Mouse (Mus musculus) intestine, postnatal 0 days (tissue): ENCODE measurements at regions not wholly inside any gene's neighbourhood (a gene's known extent, or its start where the extent isn't known, plus 50 kb on each side); places are given as distances from the start of the nearest gene placed in this dataset.

ENCODE experiments used
- ATAC-seq: fragments of 200-750 bp; cut with Nextera tagmentation; 2 replicates; pipeline ENCODE4 v1.8.0; 2017; ENCODE audit warnings: mild to moderate bottlenecking, moderate TSS enrichment, moderate library complexity
- H3K27ac ChIP-seq: fragments of 300-500 bp; sonication (generic); 2 replicates; pipeline ENCODE4 v1.5.1; 2014; ENCODE audit warnings: mild to moderate bottlenecking, low read depth, low read length, moderate library complexity
- H3K27me3 ChIP-seq: fragments of 300-500 bp; sonication (generic); replicated peaks from 2 replicates; pipeline ENCODE4 v1.6.1; 2014; ENCODE audit warnings: low read length, mixed read lengths; ENCODE audit not compliant: control insufficient read depth, insufficient read depth
- H3K36me3 ChIP-seq: fragments of 300-500 bp; sonication (generic); 2 replicates; pipeline ENCODE4 v1.6.1; 2014; ENCODE audit warnings: mild to moderate bottlenecking, moderate library complexity; ENCODE audit not compliant: control insufficient read depth, insufficient read depth
- H3K4me1 ChIP-seq: fragments of 300-500 bp; sonication (generic); replicated peaks from 2 replicates; pipeline ENCODE4 v1.6.1; 2014; ENCODE audit warnings: antibody characterized with exemption, low read length, mixed read lengths; ENCODE audit not compliant: control insufficient read depth, insufficient read depth
- H3K4me2 ChIP-seq: fragments of 300-500 bp; sonication (generic); replicated peaks from 2 replicates; pipeline ENCODE4 v1.6.1; 2014; ENCODE audit warnings: low read depth, mild to moderate bottlenecking, moderate library complexity
- H3K4me3 ChIP-seq: fragments of 300-500 bp; sonication (generic); 2 replicates; pipeline ENCODE4 v1.5.1; 2014; ENCODE audit warnings: low read depth, low read length
- H3K9ac ChIP-seq: fragments of 300-500 bp; sonication (generic); 2 replicates; pipeline ENCODE4 v1.6.1; 2014; ENCODE audit warnings: mild to moderate bottlenecking, low read depth, low read length
- H3K9me3 ChIP-seq: fragments of 300-500 bp; sonication (generic); 2 replicates; pipeline ENCODE4 v1.6.1; 2016; ENCODE audit warnings: mixed run types; ENCODE audit not compliant: control insufficient read depth
- CTCF ChIP-seq: sonication (generic); IDR thresholded peaks from 2 replicates; pipeline ENCODE4 v1.5.1; 2016; ENCODE audit warnings: low read depth, mild to moderate bottlenecking, control low read depth, antibody characterized with exemption, moderate library complexity
- WGBS: fragments of 180-500 bp; shearing (Covaris S2); extraction: QIAGEN DNeasy Blood & Tissue Kit; methylation state at CpG from one replicate; pipeline ENCODE4 v1.1.7; 2014; 5-methylcytosine and 5-hydroxymethylcytosine counted together

GRCm38 (mm10) chr12:15932067-15932466, 115.3 kb upstream of the Trib2 start:
- H3K4me2 ChIP-seq: no peak overlapping the region
- no peak for TF ChIP-seq CTCF
- no peaks in the 10 kb centered on the region for H3K27me3 ChIP-seq
- no peaks in the 10 kb centered on the region for H3K36me3 ChIP-seq
- no peaks in the 10 kb centered on the region for H3K9me3 ChIP-seq
- WGBS: 83% methylated on average over 4 of the region's 4 CpGs
- ATAC-seq: no peak
- no peak overlapping the region for H3K4me3 ChIP-seq
- no peaks in the 10 kb centered on the region for H3K4me1 ChIP-seq
- no peak overlapping the region for H3K27ac ChIP-seq
- H3K9ac ChIP-seq: no peak overlapping the region

GRCm38 (mm10) chr12:15931535-15931934, 114.8 kb upstream of the Trib2 start:
- Histone ChIP-seq H3K36me3 (no peaks in the 10 kb centered on the region), H3K9ac (no peak overlapping the region), H3K4me2 (no peak overlapping the region), H3K4me3 (no peak overlapping the region), H3K27ac (no peak overlapping the region), H3K27me3 (no peaks in the 10 kb centered on the region), H3K9me3 (no peaks in the 10 kb centered on the region), H3K4me1 (no peaks in the 10 kb centered on the region)
- no peak for ATAC-seq
- TF ChIP-seq CTCF: no peak
- WGBS: 89% methylated on average over 4 of the region's 4 CpGs

- H3K27ac ChIP-seq: no peak overlapping the region
- WGBS: 92% methylated on average over 3 of the region's 3 CpGs
- H3K9ac ChIP-seq: no peak overlapping the region
- H3K27me3 ChIP-seq: no peaks in the 10 kb centered on the region
- no peak overlapping the region for H3K4me2 ChIP-seq
- no peak for TF ChIP-seq CTCF
- H3K36me3 ChIP-seq: no peaks in the 10 kb centered on the region
- H3K4me1 ChIP-seq: no peaks in the 10 kb centered on the region
- no peaks in the 10 kb centered on the region for H3K9me3 ChIP-seq
- ATAC-seq: no peak
- H3K4me3 ChIP-seq: no peak overlapping the region
Observed at GRCm38 (mm10) chr12:15930155-15930554, 113.4 kb upstream of the Trib2 start.

GRCm38 (mm10) chr12:15929541-15929940, 112.8 kb upstream of the Trib2 start:
- Histone ChIP-seq H3K9ac (no peak overlapping the region), H3K9me3 (no peaks in the 10 kb centered on the region), H3K4me1 (no peaks in the 10 kb centered on the region), H3K27ac (no peak overlapping the region), H3K27me3 (no peaks in the 10 kb centered on the region), H3K4me3 (no peak overlapping the region), H3K36me3 (no peaks in the 10 kb centered on the region), H3K4me2 (no peak overlapping the region)
- no peak for ATAC-seq
- 63% methylated on average over 1 of the region's 1 CpGs for WGBS
- no peak for TF ChIP-seq CTCF

GRCm38 (mm10) chr12:15918291-15918690, 101.6 kb upstream of the Trib2 start:
- ATAC-seq: no peak
- Histone ChIP-seq H3K4me3 (no peak overlapping the region), H3K36me3 (no peaks in the 10 kb centered on the region), H3K27ac (no peak overlapping the region), H3K4me2 (no peak overlapping the region), H3K9me3 (no peaks in the 10 kb centered on the region), H3K27me3 (no peaks in the 10 kb centered on the region), H3K9ac (no peak overlapping the region), H3K4me1 (no peaks in the 10 kb centered on the region)
- no peak for TF ChIP-seq CTCF
- WGBS: 64% methylated on average over 1 of the region's 1 CpGs

GRCm38 (mm10) chr12:15912959-15913358, 96.2 kb upstream of the Trib2 start:
- no peak overlapping the region for H3K9ac ChIP-seq
- ATAC-seq: no peak
- no peaks in the 10 kb centered on the region for H3K27me3 ChIP-seq
- H3K4me3 ChIP-seq: no peak overlapping the region
- 75% methylated on average over 1 of the region's 1 CpGs for WGBS
- H3K27ac ChIP-seq: no peak overlapping the region
- H3K9me3 ChIP-seq: no peaks in the 10 kb centered on the region
- H3K4me1 ChIP-seq: no peaks in the 10 kb centered on the region
- no peak overlapping the region for H3K4me2 ChIP-seq
- TF ChIP-seq CTCF: no peak
- H3K36me3 ChIP-seq: no peaks in the 10 kb centered on the region

GRCm38 (mm10) chr12:15912491-15912890, 95.8 kb upstream of the Trib2 start:
- Histone ChIP-seq H3K9me3 (no peaks in the 10 kb centered on the region), H3K4me3 (no peak overlapping the region), H3K4me1 (no peaks in the 10 kb centered on the region), H3K4me2 (no peak overlapping the region), H3K27me3 (no peaks in the 10 kb centered on the region), H3K36me3 (no peaks in the 10 kb centered on the region), H3K27ac (no peak overlapping the region), H3K9ac (no peak overlapping the region)
- ATAC-seq: no peak
- WGBS: 78% methylated on average over 3 of the region's 3 CpGs
- no peak for TF ChIP-seq CTCF
